Mouse (Mus musculus) lung, postnatal 0 days (tissue): Measurements from ENCODE around the gene Birc5. TPM values are rescaled to one million over a fixed set of nuclear protein-coding genes. Genes with fewer than 3 reads are reported as not detected.
"Not testable (repeated sequence)": the region's sequence is repeated elsewhere in the genome, so short reads cannot be mapped to it uniquely, and the experiment has no call there.

Experiments used
- ATAC-seq: fragments of 200-750 bp; cut with Nextera tagmentation; 2 replicates; pipeline ENCODE4 v1.8.0; 2017; ENCODE audit warnings: moderate library complexity
- DNase-seq: peaks from one replicate; pipeline ENCODE4 v3.0.0-alpha.2; 2016; ENCODE audit warnings: low spot score
- H3K27ac ChIP-seq: fragments of 300-500 bp; sonication (generic); 2 replicates; pipeline ENCODE4 v1.5.1; 2014; ENCODE audit warnings: antibody characterized with exemption, mild to moderate bottlenecking, low read length, mixed read lengths
- H3K27me3 ChIP-seq: fragments of 300-500 bp; sonication (generic); replicated peaks from 2 replicates; pipeline ENCODE4 v1.6.1; 2014; ENCODE audit warnings: low read length, mixed read lengths; ENCODE audit not compliant: insufficient read depth
- H3K36me3 ChIP-seq: fragments of 300-500 bp; sonication (generic); 2 replicates; pipeline ENCODE4 v1.6.1; 2014; ENCODE audit warnings: low read length, mixed read lengths; ENCODE audit not compliant: insufficient read depth
- H3K4me1 ChIP-seq: fragments of 300-500 bp; sonication (generic); 2 replicates; pipeline ENCODE4 v1.6.1; 2014; ENCODE audit warnings: antibody characterized with exemption, low read depth, low read length, mixed read lengths; ENCODE audit not compliant: insufficient read depth
- H3K4me2 ChIP-seq: fragments of 300-500 bp; sonication (generic); replicated peaks from 2 replicates; pipeline ENCODE4 v1.6.1; 2014; ENCODE audit warnings: low read depth, mild to moderate bottlenecking, low read length, moderate library complexity, mixed read lengths
- H3K4me3 ChIP-seq: fragments of 300-500 bp; sonication (generic); 2 replicates; pipeline ENCODE4 v1.5.1; 2014; ENCODE audit warnings: low read depth, low read length
- H3K9ac ChIP-seq: fragments of 300-500 bp; sonication (generic); replicated peaks from 2 replicates; pipeline ENCODE4 v1.6.1; 2014; ENCODE audit warnings: low read depth, mild to moderate bottlenecking
- H3K9me3 ChIP-seq: fragments of 300-500 bp; sonication (generic); 2 replicates; pipeline ENCODE4 v1.6.1; 2016; ENCODE audit warnings: low read length, mixed read lengths
- CTCF ChIP-seq: IDR thresholded peaks from 2 replicates; pipeline ENCODE4 v1.5.1; 2016; ENCODE audit warnings: antibody characterized with exemption, mild to moderate bottlenecking
- EP300 ChIP-seq: IDR thresholded peaks from 2 replicates; pipeline ENCODE4 v1.6.1; 2016; ENCODE audit warnings: antibody characterized with exemption, mild to moderate bottlenecking, control low read depth
- WGBS: fragments of 180-500 bp; shearing (Covaris S2); extraction: QIAGEN DNeasy Blood & Tissue Kit; methylation state at CpG from one replicate; pipeline ENCODE4 v1.1.7; 2014; 5-methylcytosine and 5-hydroxymethylcytosine counted together
- polyA plus RNA-seq: library from polyadenylated mRNA; unstranded; fragments of >200 nt; fragmentation: Nextera tagmentation; extraction: Ambion mirVana; gene quantifications from 2 replicates; pipeline ENCODE4 v1.2.1, GENCODE M21; 2015

The Birc5 gene
- polyA plus RNA-seq, 1 experiment from 2014 or later, result 15.0 TPM

GRCm38 (mm10) chr11:117810401-117811046, 38.5 kb upstream of the Birc5 start:
- no peak for TF ChIP-seq EP300
- TF ChIP-seq CTCF, result peak; percentile 79
- no peaks in the 10 kb centered on the region for H3K27me3 ChIP-seq
- H3K4me2 ChIP-seq, result peak overlapping the region; percentile 98
- DNase-seq (peak; percentile 96), ATAC-seq (peak; percentile 93)
- WGBS, result under 1% methylated on average over 21 of the region's 21 CpGs
- H3K9ac ChIP-seq, result peak overlapping the region; percentile 77
- H3K27ac ChIP-seq, result peak overlapping the region; percentile 81
- 0 out of 2 replicates have a peak, but pooled peaks cover 4% of the 10 kb centered on the region for H3K36me3 ChIP-seq
- no peaks in the 10 kb centered on the region for H3K9me3 ChIP-seq
- peak overlapping the region; percentile 96 for H3K4me3 ChIP-seq
- peaks cover 13% of the 10 kb centered on the region; the same call in 1 of the 2 replicates for H3K4me1 ChIP-seq

- H3K4me3 ChIP-seq, result no peak overlapping the region
- 40% methylated on average over 5 of the region's 5 CpGs for WGBS
- 0 out of 2 replicates have a peak, but pooled peaks cover 4% of the 10 kb centered on the region for H3K36me3 ChIP-seq
- ATAC-seq, result no peak
- no peak overlapping the region for H3K9ac ChIP-seq
- no peaks in the 10 kb centered on the region for H3K27me3 ChIP-seq
- no peaks in the 10 kb centered on the region for H3K9me3 ChIP-seq
- TF ChIP-seq CTCF (no peak), EP300 (no peak; the same call in 1 of the 2 replicates)
- no peak overlapping the region; the same call in 1 of the 2 replicates for H3K27ac ChIP-seq
- no peak overlapping the region for H3K4me2 ChIP-seq
- H3K4me1 ChIP-seq, result peaks cover 13% of the 10 kb centered on the region; the same call in 1 of the 2 replicates
- no peak for DNase-seq
Measured at GRCm38 (mm10) chr11:117813867-117814266, 35.2 kb upstream of the Birc5 start.

GRCm38 (mm10) chr11:117814704-117815366, 34.2 kb upstream of the Birc5 start:
- H3K27me3 ChIP-seq, result no peaks in the 10 kb centered on the region
- DNase-seq, result no peak
- 77% methylated on average over 6 of the region's 6 CpGs for WGBS
- no peaks in the 10 kb centered on the region for H3K9me3 ChIP-seq
- H3K4me3 ChIP-seq, result no peak overlapping the region
- TF ChIP-seq EP300 (no peak), CTCF (no peak)
- H3K9ac ChIP-seq, result no peak overlapping the region
- 0 out of 2 replicates have a peak, but pooled peaks cover 4% of the 10 kb centered on the region for H3K36me3 ChIP-seq
- peaks cover 13% of the 10 kb centered on the region; the same call in 1 of the 2 replicates for H3K4me1 ChIP-seq
- no peak overlapping the region for H3K4me2 ChIP-seq
- no peak for ATAC-seq
- H3K27ac ChIP-seq, result no peak overlapping the region

GRCm38 (mm10) chr11:117815850-117816249, 33.2 kb upstream of the Birc5 start:
- DNase-seq, H3K36me3 ChIP-seq, H3K27ac ChIP-seq, H3K4me3 ChIP-seq, H3K9me3 ChIP-seq, H3K9ac ChIP-seq, H3K4me1 ChIP-seq, H3K27me3 ChIP-seq, H3K4me2 ChIP-seq: not testable (repeated sequence)
- WGBS, result 60% methylated on average over 9 of the region's 9 CpGs
- ATAC-seq, result peak; percentile 79

GRCm38 (mm10) chr11:117816389-117816996, 32.6 kb upstream of the Birc5 start:
- TF ChIP-seq EP300, result no peak
- TF ChIP-seq CTCF, result 0 out of 2 replicates have a peak, but pooled peaks have one; percentile 8
- H3K27ac ChIP-seq, result no peak overlapping the region
- H3K4me1 ChIP-seq, result peaks cover 5% of the 10 kb centered on the region; the same call in 1 of the 2 replicates
- H3K36me3 ChIP-seq, result 0 out of 2 replicates have a peak, but pooled peaks cover 4% of the 10 kb centered on the region
- no peak overlapping the region for H3K9ac ChIP-seq
- no peak overlapping the region for H3K4me3 ChIP-seq
- no peak overlapping the region for H3K4me2 ChIP-seq
- no peaks in the 10 kb centered on the region for H3K27me3 ChIP-seq
- 79% methylated on average over 11 of the region's 13 CpGs for WGBS
- DNase-seq (no peak), ATAC-seq (no peak)
- no peaks in the 10 kb centered on the region for H3K9me3 ChIP-seq

- no peak for TF ChIP-seq EP300
- TF ChIP-seq CTCF, result no peak
- 84% methylated on average over 8 of the region's 8 CpGs for WGBS
- Histone ChIP-seq H3K9ac (no peak overlapping the region), H3K36me3 (0 out of 2 replicates have a peak, but pooled peaks cover 4% of the 10 kb centered on the region), H3K9me3 (no peaks in the 10 kb centered on the region), H3K4me3 (no peak overlapping the region), H3K27me3 (no peaks in the 10 kb centered on the region), H3K4me2 (no peak overlapping the region), H3K27ac (no peak overlapping the region), H3K4me1 (peaks cover 15% of the 10 kb centered on the region; the same call in 1 of the 2 replicates)
- DNase-seq, result no peak
- ATAC-seq, result no peak
Measured at GRCm38 (mm10) chr11:117819095-117819494, 30.0 kb upstream of the Birc5 start.
